Mouse (Mus musculus): ENCODE data around the gene Scnm1. TPM values are rescaled to one million over a fixed set of nuclear protein-coding genes. Genes with fewer than 3 reads are reported as not detected.

Gene Scnm1
- 10 to 100 TPM; 49.5 to 50.4 TPM for total RNA-seq (2021)

DNA sequence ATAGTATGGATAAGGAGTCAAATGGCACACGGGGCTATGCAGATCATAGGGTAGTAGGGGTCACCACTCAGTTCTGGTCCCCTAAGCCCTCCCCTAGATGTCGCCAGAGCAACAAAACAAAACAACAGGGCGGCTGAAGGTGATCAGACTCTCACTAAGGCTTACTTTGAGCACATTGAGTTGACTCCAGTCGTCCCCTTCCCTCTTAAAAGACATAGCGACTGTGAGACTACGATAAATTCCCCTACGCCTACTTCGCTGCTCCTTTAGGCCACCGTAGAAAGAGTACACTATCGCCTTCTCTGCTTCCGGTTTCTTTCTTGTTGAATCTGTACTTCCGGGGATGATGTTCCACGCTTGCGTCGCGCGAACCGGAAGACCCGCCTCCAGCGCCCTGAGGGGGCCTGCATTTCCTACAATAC lies at the start of gene Scnm1, which contains the start of gene Lysmd1:
Scnm1 (minus strand) TSS at position 332 of the 422 bp plus-strand sequence.
Lysmd1 (plus strand) TSS at position 409 of the 422 bp plus-strand sequence.
- peak; percentile 88 to 93 for DNase-seq

DNA sequence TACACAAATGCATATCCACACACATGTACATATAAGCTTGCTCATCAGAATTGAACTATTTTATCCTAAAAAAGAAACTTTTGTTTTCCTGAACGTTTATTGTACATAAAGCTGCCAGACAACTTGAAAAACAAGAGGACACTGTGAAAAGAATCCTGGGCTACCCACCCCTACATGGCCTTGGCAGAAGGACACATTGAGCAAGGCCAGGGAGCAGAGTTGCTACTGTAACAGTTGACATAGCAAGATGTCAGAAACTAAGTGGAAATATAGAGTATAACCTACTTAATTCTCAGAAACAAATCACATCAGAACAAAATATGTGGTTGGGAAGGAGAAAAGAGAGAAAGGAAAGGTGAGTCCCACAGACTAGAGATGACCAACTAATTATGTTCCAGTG lies 48.0 kb upstream of the Scnm1 start:
- no peak for DNase-seq

DNA sequence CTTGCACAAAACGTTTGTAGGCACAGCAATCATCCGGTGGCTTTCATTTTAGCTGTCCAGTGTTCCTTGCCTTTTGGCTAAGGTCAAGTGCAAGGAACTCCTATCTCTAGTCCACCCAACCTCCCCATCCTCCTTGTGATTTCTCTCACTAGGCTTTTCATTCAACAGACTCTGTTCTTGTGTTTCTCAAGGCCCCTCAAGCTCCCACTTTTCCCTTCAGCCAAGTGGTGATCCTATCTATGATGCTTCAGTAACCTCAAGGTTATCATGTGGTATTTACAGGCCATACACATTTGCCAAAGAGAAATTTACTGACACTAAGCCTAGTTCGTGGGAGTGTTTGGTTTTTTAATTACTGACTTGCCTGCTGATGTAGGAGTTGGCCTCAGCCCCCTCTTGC lies 46.1 kb upstream of the Scnm1 start:
- no peak for DNase-seq

DNA sequence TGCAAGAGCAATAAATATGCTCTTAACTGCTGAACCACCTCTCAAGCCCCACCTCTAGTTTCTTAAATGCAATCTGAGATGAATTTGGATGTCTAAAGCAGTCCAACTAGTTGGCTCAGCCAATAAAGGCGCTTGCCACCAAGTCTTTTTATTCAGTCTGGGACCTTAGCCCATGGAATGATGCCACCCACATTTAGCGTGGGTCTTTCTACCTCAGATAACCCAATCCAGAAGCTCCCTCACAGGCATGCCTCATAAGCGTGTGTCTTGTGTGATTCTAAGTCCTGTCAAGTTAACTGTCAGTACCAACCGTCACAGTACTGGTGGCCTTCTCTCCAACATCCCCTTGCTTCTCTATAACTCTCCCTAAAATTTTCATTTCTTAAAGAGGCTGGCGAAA lies 45.1 kb upstream of the Scnm1 start:
- no peak for DNase-seq

DNA sequence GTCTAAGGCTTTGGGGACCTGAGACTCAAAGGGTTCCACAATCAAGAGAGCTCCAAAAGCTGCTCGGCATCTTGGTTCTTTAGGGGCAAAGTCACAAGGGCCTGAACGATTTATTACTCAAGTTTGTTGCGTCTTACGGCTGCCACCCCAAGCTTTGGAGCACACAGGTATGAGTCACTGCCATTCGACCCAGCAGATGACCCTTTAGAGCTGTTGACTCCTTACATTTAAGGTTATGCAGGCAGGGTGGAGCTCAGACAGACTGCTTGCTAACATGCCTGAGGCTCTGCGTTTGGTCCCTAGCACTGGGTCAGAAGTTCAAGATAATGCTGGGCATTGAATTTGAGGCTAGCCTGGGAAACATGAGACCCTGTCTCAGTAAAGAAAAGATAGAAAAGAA lies 43.8 kb upstream of the Scnm1 start:
- DNase-seq, result no peak

DNA sequence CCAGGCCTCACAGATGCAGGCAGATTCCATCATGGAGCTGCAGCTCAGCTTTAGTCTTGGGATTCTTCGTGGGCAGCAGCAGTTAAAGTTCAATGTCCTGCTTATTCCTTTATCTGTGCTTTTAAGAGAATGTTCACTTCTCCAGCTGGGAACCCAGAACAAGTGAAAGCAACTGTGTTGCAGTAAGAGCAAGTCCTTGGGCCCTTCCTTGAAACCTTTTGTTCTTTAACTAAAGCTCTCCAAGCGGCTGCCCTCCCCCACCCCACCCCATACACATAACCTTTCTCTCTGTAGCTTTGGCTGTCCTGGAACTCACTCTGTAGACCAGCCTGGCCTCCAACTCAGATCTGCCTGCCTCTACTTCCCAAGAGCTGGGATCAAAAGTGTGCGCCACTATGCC lies 42.7 kb upstream of the Scnm1 start:
- DNase-seq, result no peak

DNA sequence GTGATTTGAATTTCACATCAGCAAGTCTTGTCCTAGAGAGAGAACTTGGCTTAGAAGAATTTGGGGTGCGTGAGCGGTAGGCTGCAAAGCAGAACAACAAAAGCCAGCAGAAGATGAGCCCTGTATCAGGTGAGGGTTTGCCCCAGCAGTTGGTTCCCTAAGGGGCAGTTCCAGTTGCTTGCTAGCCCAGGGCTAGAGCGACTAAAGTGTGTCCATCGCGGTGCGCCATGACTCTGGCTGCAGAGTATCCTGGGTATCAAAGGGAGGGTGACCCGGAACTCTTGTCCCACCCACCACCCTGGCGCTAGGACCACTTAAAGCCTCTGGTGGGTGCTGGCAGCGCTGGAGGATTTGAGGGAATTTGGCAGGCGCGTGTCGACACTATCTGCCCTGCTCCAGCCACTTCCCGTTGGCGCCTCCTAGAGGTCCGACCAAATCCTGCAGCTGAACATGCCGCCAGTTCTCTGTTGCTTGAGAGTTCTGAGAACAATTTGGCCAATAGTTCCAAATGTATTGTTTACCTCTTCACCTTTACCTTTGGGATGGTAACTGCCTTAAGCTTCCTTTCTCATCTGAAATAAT lies 40.3 kb upstream of the Scnm1 start:
- DNase-seq, result peak; percentile 70 to 72

DNA sequence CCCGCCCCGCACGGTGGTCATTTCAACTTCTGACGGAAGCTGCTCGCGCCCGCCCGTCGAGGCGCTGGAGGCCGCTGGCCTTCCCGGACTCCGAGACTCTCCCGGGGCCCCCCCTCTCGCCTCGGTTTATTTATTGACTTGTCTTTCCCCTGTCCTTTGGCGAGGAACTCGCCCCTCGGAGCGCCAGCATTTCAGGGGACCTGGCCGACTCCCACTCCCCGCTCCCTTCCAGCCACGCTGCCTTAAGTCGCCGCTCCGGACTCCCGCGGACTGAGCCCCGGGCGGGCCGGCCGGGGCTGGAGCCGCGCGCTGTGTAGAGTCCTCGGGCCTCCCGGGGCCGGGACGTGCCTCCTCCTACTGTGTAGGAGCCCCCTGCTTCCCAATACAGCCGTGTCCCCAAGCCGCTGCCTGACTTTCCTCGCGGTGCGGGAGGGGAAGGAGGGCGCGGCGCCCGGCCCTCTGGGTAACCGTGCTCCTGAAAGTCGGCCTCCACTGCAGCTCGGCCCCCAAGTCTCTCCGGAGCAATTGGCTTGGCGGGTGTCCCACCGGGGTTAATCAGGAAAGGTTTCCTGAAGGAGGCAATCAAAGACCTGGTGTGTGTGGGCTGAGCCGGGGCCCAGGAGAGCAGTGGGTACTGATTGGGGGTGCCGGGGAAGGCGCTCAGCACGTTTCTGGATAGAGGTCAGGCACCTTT lies 39.6 kb upstream of the Scnm1 start:
- DNase-seq, result no peak

DNA sequence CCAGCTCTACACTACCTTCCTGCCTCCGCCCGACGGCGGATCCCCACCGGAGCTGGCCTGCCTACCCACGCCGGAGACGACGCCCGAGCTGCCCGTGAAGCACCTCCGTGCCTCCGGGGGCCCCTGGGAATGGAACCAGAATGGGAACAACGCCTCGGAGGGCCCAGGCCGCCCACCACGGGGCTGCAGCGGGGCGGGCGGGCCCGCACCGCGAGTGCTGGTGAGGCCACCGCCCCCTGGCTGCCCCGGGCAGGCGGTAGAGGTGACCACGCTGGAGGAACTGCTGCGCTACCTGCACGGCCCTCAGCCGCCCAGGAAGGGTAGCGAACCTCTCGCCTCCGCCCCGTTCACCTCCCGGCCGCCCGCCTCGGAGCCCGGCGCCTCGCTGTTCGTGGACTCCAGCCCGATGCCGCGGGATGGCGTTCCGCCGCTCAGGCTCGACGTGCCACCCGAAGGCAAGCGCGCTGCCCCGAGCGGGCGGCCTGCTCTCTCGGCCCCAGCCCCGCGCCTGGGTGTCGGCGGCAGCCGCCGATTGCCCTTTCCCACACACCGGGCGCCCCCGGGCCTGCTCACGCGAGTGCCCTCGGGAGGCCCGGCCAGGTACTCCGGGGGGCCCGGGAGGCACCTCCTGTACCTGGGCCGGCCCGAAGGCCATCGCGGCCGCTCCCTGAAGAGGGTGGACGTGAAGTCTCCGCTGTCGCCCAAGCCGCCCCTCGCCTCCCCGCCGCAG lies 38.9 kb upstream of the Scnm1 start:
- no peak for DNase-seq

DNA sequence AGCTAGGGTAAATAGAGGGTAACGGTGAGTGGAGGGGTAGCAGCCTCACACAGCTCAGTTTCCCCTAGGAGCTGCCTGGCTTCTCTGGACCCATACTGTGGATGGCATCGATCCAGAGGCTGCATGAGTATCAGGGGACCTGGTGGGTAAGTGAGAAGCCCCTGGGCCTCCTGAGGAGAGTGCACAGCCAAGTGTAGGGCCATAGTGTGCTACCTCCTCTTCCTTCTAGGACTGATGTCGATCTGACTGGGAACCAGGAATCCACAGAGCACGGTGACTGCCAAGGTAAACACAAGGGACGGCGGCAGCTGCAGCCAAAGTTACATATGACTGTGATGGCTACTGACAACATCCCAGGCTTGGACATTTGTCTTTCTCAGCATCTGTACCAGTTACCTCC lies 37.3 kb upstream of the Scnm1 start:
- DNase-seq, result no peak

DNA sequence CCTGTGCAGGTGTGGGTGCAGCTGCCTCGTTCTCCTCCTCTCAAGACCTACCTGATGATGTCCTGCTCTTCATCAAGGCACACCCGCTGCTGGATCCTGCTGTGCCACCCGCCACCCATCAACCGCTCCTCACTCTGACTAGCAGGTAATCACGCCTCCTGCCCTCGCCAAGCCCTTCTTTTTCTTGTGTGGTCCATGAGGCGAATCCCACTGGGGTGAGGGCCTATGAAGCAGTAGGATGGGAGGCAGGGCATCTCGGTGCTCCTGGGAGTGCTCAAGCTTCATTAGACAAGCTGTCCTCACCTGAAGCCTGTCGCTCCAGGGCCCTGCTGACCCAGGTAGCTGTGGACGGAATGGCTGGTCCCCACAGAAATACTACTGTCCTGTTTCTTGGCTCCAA lies 36.2 kb upstream of the Scnm1 start:
- DNase-seq, result no peak

DNA sequence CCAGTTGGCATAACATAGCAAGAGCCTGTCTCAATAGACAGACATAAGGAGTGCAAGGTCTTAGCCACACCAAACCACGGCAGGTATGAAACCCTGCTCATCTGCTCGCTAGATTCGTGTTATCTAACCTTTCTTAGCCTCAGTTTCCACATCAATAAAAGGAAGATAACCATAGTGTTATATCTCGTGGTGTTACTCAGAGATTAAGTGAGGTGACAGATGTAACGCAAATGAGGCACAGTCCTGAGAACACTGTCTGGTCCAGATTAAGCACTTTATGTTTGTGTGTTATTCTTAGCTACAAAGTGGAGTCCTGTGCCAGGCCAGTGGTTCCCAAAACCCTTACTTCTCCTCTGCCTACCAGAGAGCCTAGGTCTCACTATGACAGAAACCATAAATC lies 31.0 kb upstream of the Scnm1 start:
- no peak for DNase-seq

DNA sequence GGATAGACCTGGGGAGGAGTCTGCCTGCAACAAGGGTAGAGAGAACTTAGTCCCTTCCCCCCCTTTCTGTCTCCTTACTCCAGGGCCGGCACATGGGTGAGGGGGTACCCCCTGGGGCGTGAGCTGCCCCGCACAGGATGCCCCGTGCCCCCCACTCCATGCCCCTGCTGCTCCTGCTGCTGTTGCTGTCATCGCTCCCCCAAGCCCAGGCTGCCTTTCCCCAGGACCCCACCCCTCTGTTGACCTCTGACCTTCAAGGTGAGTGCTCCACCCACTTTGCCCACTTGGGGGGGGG lies 30.4 kb upstream of the Scnm1 start:
- no peak for DNase-seq

DNA sequence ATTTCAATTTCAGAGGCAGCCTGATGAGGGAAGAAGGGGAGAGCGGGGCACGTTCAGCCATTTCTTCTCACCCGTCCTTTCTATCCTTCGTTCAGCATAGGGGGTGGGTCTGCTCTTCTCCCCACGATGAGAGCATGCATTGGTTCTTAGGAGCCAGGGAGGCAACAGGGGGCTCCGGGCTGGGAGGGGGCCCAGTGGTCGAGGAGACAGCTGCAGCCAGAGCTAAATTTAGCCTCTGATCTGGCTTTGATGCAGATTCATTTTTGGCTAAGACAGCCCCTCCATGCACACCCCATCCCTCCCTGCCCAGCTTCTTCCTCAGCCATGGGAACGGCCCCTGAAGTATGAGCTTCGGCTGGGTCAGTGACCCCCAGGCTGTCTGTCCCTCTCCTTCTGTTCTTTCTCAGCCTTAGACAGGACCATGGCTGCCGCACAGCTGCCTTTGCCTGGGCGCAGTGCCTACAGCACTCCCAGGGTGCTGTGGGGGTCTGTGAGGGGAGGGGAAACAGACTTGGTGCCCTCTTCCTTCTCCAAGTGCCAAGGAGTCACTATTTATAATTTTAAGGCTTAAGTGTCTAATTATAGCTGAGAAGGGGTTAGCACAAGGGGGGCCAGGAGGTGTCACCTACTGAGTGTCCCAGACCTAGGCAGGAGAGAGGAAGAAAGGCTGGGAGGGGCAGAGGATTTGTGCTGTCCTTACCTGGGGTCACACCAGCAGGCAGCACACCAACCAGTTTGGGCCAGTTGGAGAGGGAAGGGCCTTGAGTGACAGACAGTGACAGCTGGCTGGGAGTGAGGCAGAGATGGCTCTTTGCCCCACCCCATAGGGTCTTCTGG lies 29.8 kb upstream of the Scnm1 start:
- DNase-seq, result no peak

DNA sequence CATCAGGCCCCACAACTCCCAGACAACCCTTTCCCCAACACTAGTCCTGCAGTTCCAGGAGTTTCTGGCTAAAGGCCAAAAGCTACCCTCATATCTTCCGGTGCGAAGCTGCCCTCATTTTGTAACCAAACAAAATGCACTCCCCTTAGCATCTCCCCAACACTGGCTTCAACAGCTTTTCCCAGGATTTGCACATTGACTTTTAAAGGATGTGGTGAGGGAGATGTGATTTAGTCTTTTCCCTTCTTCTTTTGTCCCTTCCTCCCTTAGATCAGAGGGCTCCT lies 28.5 kb upstream of the Scnm1 start:
- DNase-seq, result no peak

DNA sequence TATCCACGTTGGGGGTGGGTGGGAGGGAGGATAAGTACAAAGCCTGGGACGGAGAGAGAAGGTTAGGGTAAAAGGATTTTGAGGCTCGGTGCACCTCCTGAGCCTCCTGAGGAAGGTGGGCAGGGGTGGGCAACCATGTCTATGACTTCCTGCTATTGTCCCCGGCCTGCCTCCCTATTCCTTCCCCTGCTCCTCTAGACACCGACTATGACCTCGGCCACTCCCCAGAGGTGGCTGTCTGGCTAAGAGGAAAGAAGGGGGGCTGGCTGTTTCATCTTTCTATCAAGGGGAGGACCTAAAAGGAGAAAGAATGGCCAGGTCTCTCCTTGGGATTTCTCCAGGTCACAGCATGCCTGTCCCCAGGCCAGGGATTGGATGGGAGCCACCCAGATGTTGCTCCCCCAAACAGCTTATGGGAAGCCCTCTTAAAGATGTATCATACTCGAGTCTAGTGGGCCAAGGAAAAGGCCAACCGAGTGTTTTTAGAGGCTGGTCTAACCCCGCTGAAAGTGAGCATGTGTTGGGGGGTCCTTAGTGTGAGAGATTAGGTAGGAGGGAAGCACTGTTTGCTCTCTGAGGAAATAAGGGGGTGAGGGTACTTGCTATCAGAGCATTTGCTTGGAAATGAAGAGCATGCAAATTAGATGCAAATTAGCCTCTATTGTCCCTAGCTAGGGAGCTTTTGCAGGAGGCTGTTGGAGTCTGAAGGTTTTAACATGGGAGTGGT lies 28.0 kb upstream of the Scnm1 start:
- no peak for DNase-seq

DNA sequence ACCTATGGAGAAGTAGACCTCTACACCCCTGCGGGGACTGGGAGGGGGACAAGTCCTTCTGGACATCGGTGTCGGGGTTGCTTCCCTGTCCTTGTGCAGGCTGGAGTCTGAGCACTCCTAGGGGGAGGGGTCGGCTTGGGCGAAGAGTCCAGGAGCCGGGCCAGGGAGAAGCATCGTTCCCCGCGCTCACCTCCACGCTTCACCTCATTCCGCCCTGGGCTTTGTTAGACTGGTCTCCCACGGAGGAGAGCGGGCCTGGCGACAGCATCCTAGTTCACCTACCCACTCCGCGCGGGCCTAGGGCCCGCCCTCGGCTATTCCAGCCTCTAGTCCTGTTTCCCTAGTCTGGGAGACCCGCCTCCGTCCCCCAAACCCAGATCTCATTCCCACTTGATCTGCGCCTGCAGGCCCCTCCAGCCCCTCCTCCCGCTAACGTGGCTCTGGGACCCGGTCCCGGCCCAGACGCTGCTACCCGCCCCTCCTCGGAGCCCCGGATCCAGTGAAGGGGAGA lies 27.3 kb upstream of the Scnm1 start:
- no peak for DNase-seq

DNA sequence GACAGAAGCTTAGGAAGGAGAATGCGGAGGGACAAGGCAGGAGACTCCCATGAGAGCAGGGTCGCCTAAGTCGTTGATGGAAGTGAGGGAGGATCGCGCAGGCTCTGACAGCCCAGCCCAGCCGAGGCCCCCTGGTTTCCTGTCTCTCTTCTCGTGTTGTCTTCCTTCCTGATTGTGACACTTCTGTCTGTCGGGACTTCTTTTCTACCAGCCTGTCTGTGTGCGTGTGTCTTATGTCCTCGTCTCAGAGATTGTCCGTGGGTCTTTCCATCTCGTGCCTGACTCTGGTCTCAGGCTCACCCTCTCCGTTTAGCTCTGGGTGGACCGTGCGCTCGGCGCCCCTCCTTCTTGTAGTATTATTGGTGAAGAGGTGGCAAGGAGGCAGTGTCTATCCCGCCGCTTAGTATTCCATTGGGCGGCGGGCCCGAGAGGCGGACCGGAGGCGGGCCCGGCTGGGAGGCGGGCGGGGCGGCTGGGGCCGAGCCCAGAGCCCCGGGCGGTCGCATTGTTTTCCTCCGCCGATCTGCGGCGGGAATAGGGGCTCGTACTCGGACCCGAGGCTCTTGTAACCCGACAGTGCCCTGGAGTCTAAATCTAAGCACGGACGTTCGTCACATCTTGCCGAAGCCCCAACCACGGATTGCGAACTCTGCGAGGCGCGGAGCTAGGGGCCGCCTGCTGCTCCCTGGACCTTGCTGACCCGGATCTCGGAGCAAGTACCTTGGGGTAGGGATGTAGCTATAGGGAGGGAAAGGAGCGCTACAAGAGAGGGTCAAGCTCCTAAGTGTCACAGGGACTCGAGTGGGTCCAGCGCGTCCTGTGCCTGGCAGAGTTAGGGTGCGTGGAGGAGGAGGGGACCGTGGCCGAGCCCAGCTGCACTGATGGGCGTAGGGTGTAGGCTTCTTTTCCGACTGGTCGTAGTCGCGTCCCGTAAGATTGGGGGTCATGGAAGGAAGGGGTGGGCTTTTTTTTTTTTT lies 26.5 kb upstream of the Scnm1 start, which contains the start of gene Sema6c:
Sema6c (plus strand) TSS at position 471 of the 977 bp plus-strand sequence.
- DNase-seq, result peak; percentile 83 to 87

DNA sequence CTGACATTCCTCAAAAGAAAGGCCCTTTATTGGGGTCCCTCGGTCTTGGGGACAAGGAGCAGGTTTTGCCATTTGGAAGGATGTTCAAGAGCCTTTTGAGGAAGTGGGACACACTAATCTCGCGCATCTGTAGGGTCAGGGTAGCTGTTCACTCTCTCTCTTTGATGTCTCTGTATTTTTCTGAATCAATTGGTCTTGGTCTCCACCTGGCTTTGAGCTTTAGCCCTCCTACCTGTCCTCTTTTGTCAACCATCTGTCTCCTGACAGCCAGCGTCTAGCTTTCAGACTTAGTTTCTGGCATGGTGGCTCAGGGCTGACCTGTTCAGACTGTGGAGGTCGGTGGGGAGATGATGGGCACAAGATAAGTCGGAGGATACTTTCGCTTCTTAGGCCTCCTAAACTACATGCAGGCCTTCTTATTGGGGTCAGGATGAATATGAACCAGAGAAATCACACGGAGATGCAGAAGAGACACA lies 25.7 kb upstream of the Scnm1 start:
- no peak for DNase-seq

DNA sequence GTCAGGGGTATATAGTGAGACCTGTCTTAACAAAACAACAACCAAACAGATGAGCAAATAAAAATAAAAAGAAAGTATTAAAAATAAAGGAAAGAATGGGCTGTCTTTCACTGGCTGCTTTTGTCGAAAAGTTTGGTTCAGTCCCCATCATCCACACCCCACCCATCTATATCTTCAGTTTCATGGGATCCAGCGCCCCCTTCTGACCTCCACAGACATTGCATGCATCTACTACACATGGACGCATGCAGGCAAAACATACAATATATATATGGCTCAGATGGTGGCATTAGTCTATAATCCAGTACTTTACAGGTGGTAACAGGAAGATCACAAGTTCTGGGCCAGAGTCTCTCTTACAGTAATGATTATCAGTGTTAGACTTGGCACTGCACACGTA lies 20.1 kb upstream of the Scnm1 start:
- DNase-seq, result no peak

DNA sequence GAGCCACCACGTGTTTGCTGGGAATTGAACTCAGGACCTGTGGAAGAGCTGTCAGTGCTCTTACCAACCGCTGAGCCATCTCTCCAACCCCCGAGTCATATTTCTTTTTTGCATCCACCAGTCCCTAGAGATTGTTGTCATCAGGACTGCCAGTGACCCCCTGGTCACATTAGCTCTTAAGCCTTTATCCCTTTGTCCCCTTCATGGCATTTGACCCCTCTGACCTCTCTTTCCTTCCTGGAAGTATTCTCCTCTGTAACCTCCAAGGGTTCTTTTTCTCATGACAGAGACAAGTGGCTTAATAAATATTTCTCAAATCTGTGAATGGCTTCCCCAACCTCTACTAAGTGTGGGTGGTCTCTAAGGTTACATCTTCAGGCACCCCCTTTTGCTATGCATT lies 14.1 kb upstream of the Scnm1 start:
- no peak for DNase-seq
